ENCODE assay signal across 11 mouse cellular contexts in the genomic region with DNA sequence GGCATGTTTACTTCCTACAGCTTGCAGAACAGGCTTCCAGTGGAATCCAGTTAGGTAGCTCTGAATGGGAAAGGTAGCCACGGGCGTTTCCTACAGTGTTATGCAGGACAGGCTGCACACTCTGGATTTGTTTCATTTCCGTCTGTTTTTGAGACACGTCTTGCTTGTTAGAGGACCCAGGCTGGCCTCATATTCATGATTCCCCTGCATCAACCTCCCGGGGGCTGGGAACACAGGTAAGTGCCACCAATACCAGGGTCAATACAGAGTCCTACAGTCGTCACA. TPM values are rescaled to one million over a fixed set of nuclear protein-coding genes. Genes with fewer than 3 reads are reported as not detected.
DNase-seq lines count a peak whose midpoint lies in the region; ATAC-seq and TF ChIP-seq lines count a peak whose summit lies in the region.
"Had no signal": no experiment of that assay in that cellular context is flagged by ENCODE, and none has a peak within 500 bp of the region (broad histone marks: within the 10 kb centered on the region; RNA-seq: fewer than 3 reads in every experiment).

No protein-coding gene starts in this region.

- H3K36me3 ChIP-seq in kidney, embryonic 15.5 days = no peaks in the 10 kb centered on the region
- no peaks in the 10 kb centered on the region for H3K36me3 ChIP-seq in embryonic facial prominence, embryonic 10.5 days (replicated peaks)
- H3K36me3 ChIP-seq in limb, embryonic 10.5 days = no peaks in the 10 kb centered on the region

- DNase-seq in kidney, adult 9 months = no peak
- no peak for DNase-seq in embryonic facial prominence, embryonic 10.5 days (ENCODE audit: low spot score)
- DNase-seq in limb, embryonic 10.5 days (ENCODE audit: low spot score) = no peak
- DNase-seq in frontal cortex, postnatal 25 days (ENCODE audit: low spot score in 2 of 2) = no peak
- DNase-seq: cerebellum, adult 8-10 months; spleen, adult 18-20 months; thymus, postnatal 36 days had no signal

- no peak for TF ChIP-seq CTCF in bone marrow macrophage, adult 2 months (IDR thresholded peaks at IDR 0.05; ENCODE audit: low read depth, low read length)

- ATAC-seq in kidney, embryonic 15.5 days (replicated peaks; ENCODE audit: low FRiP score) = no peak
- ATAC-seq in CD4-positive, CD25-positive, alpha-beta regulatory T cell, adult 4 months = no peak

- peaks cover 75% of the 10 kb centered on the region for H3K4me1 ChIP-seq in kidney, embryonic 15.5 days
- peaks cover 45% of the 10 kb centered on the region for H3K4me1 ChIP-seq in bone marrow macrophage, adult 2 months (ENCODE audit: control insufficient read depth, insufficient read depth, low read length)
- peaks cover 55% of the 10 kb centered on the region for H3K4me1 ChIP-seq in embryonic facial prominence, embryonic 10.5 days
- peaks cover 57% of the 10 kb centered on the region for H3K4me1 ChIP-seq in limb, embryonic 10.5 days

- H3K4me3 ChIP-seq in kidney, embryonic 15.5 days (replicated peaks) = no peak overlapping the region
- no peak overlapping the region for H3K4me3 ChIP-seq in bone marrow macrophage, adult 2 months (ENCODE audit: insufficient read depth, low read length)
- H3K4me3 ChIP-seq in embryonic facial prominence, embryonic 10.5 days = no peak overlapping the region
- 0 out of 2 replicates have a peak overlapping the region, but pooled peaks have one; percentile 15 for H3K4me3 ChIP-seq in limb, embryonic 10.5 days

- TF ChIP-seq POLR2A in bone marrow macrophage, adult 2 months (IDR thresholded peaks at IDR 0.05; ENCODE audit: borderline replicate concordance, low read depth, low read length) = no peak

- WGBS in kidney, embryonic 15.5 days = 52% methylated on average over 6 of the region's 6 CpGs
- 71% methylated on average over 6 of the region's 6 CpGs for WGBS in embryonic facial prominence, embryonic 10.5 days
- whole genome bisulfite sequencing in limb, embryonic 10.5 days = 44% methylated on average over 6 of the region's 6 CpGs

- H3K9me3 ChIP-seq in kidney, embryonic 15.5 days (replicated peaks) = no peaks in the 10 kb centered on the region
- no peaks in the 10 kb centered on the region for H3K9me3 ChIP-seq in embryonic facial prominence, embryonic 10.5 days
- no peaks in the 10 kb centered on the region for H3K9me3 ChIP-seq in limb, embryonic 10.5 days (replicated peaks)

- 0 out of 2 replicates have a peak overlapping the region, but pooled peaks have one; percentile 21 for H3K4me2 ChIP-seq in kidney, embryonic 15.5 days

- H3K27me3 ChIP-seq in kidney, embryonic 15.5 days = no peaks in the 10 kb centered on the region
- peaks cover 20% of the 10 kb centered on the region for H3K27me3 ChIP-seq in embryonic facial prominence, embryonic 10.5 days (replicated peaks; ENCODE audit: low read depth, poor library complexity, severe bottlenecking)
- peaks cover 18% of the 10 kb centered on the region; the same call in 1 of the 2 replicates for H3K27me3 ChIP-seq in limb, embryonic 10.5 days (ENCODE audit: low read depth, poor library complexity, severe bottlenecking)

- H3K9ac ChIP-seq in kidney, embryonic 15.5 days = no peak overlapping the region

- peak overlapping the region; percentile 78 for H3K27ac ChIP-seq in kidney, embryonic 15.5 days
- H3K27ac ChIP-seq in bone marrow macrophage, adult 2 months (ENCODE audit: insufficient read depth, low read depth, low read length) = peak overlapping the region; percentile 81
- H3K27ac ChIP-seq in embryonic facial prominence, embryonic 10.5 days (replicated peaks) = peak overlapping the region; percentile 70
- H3K27ac ChIP-seq in limb, embryonic 10.5 days = peak overlapping the region; percentile 84

RNA-seq across cellular contexts. Expression of a gene that starts 40.1 kb away (rescaled TPM):
- 1.1 and 1.2 TPM in 2 replicates for polyA plus RNA-seq in kidney, embryonic 15.5 days (2015; fragmentation: Nextera tagmentation; extraction: Ambion mirVana)
- polyA plus RNA-seq in bone marrow macrophage, adult 2 months (2012; ENCODE audit: insufficient read depth, insufficient read length, missing spikeins) = not detected in 2 replicates
- 0.97 and 1.0 TPM in 2 replicates for polyA plus RNA-seq in embryonic facial prominence, embryonic 10.5 days (2016; fragmentation: Nextera tagmentation; extraction: Ambion mirVana)
- polyA plus RNA-seq in limb, embryonic 10.5 days (2016; fragmentation: Nextera tagmentation; extraction: Ambion mirVana) = 0.33 and 0.59 TPM in 2 replicates
- not detected for polyA plus RNA-seq in CD4-positive, CD25-positive, alpha-beta regulatory T cell, adult 4 months (2017; shearing (Covaris generic))

RNA-seq across cellular contexts. Expression of a gene that starts 51.6 kb away (rescaled TPM):
- not detected in 2 replicates for polyA plus RNA-seq in kidney, embryonic 15.5 days (2015; fragmentation: Nextera tagmentation; extraction: Ambion mirVana)
- not detected in 2 replicates for polyA plus RNA-seq in bone marrow macrophage, adult 2 months (2012; ENCODE audit: insufficient read depth, insufficient read length, missing spikeins)
- not detected in 2 replicates for polyA plus RNA-seq in embryonic facial prominence, embryonic 10.5 days (2016; fragmentation: Nextera tagmentation; extraction: Ambion mirVana)
- polyA plus RNA-seq in limb, embryonic 10.5 days (2016; fragmentation: Nextera tagmentation; extraction: Ambion mirVana) = not detected in 2 replicates
- not detected for polyA plus RNA-seq in CD4-positive, CD25-positive, alpha-beta regulatory T cell, adult 4 months (2017; shearing (Covaris generic))
- polyA plus RNA-seq: hindbrain, embryonic 11.5 days had no signal
